Mouse (Mus musculus): ENCODE measurements around the gene Trpc4ap.

GRCm38 (mm10) chr2:155673546-155673945 is 18.6 kb downstream of the Trpc4ap start:
- TF ChIP-seq CTCF (IDR thresholded peaks at IDR 0.05; ENCODE audit: low read depth): peak; percentile 78
- no peak for TF ChIP-seq EP300 (optimal IDR thresholded peaks at IDR 0.05)

Data from stomach, postnatal 0 days (tissue).